Mouse (Mus musculus) cerebellum, adult 11 months (tissue): Measurements from ENCODE around the gene Afmid.
A peak's percentile ranks its signal among the peaks of the same experiment; 100 is the strongest.

Experiments used
- DNase-seq: peaks from one replicate; pipeline ENCODE4 v3.0.0; 2022

Gene Afmid

GRCm38 (mm10) chr11:117854241-117854640 lies 28.5 kb downstream of the Afmid start:
- no peak for DNase-seq

- no peak for DNase-seq
Measured at GRCm38 (mm10) chr11:117855360-117855759, 29.6 kb downstream of the Afmid start.

GRCm38 (mm10) chr11:117855975-117856374 lies 30.3 kb downstream of the Afmid start:
- no peak for DNase-seq

- no peak for DNase-seq
Measured at GRCm38 (mm10) chr11:117857462-117857861, 31.7 kb downstream of the Afmid start.

GRCm38 (mm10) chr11:117858392-117858791 lies 32.7 kb downstream of the Afmid start:
- no peak for DNase-seq

GRCm38 (mm10) chr11:117860601-117861000 lies 34.9 kb downstream of the Afmid start, which contains the start of gene Tmem235:
Gene Tmem235 (plus strand): TSS chr11:117860752.
- DNase-seq, result no peak

GRCm38 (mm10) chr11:117863174-117863856 lies 37.6 kb downstream of the Afmid start:
- DNase-seq, result no peak

GRCm38 (mm10) chr11:117864805-117865204 lies 39.1 kb downstream of the Afmid start:
- DNase-seq, result no peak

GRCm38 (mm10) chr11:117865988-117866387 lies 40.3 kb downstream of the Afmid start:
- no peak for DNase-seq

- DNase-seq, result peak; percentile 84
Measured at GRCm38 (mm10) chr11:117870688-117871365, 45.1 kb downstream of the Afmid start.

- DNase-seq, result no peak
Measured at GRCm38 (mm10) chr11:117871376-117871775, 45.7 kb downstream of the Afmid start.

GRCm38 (mm10) chr11:117871911-117872584 lies 46.3 kb downstream of the Afmid start:
- DNase-seq, result no peak

- DNase-seq, result peak; percentile 82
Measured at GRCm38 (mm10) chr11:117872861-117873608, 47.3 kb downstream of the Afmid start, which contains the start of gene Tha1. Gene Tha1 (minus strand): TSS chr11:117873481.

GRCm38 (mm10) chr11:117874419-117874818 lies 48.7 kb downstream of the Afmid start:
- DNase-seq, result no peak

- no peak for DNase-seq
Measured at GRCm38 (mm10) chr11:117875681-117876080, 50.0 kb downstream of the Afmid start.

- DNase-seq, result no peak
Measured at GRCm38 (mm10) chr11:117877917-117878745, 52.4 kb downstream of the Afmid start.

GRCm38 (mm10) chr11:117878892-117879291 lies 53.2 kb downstream of the Afmid start:
- DNase-seq, result no peak

- DNase-seq, result no peak
Measured at GRCm38 (mm10) chr11:117879676-117880075, 54.0 kb downstream of the Afmid start.

- DNase-seq, result no peak
Measured at GRCm38 (mm10) chr11:117880336-117880976, 54.7 kb downstream of the Afmid start.

- DNase-seq, result no peak
Measured at GRCm38 (mm10) chr11:117880977-117881358, 55.2 kb downstream of the Afmid start.

GRCm38 (mm10) chr11:117881787-117882186 lies 56.1 kb downstream of the Afmid start:
- DNase-seq, result no peak

- DNase-seq, result no peak
Measured at GRCm38 (mm10) chr11:117882208-117882607, 56.5 kb downstream of the Afmid start.
